Mouse (Mus musculus) midbrain, embryonic 12.5 days (tissue): ENCODE data around the gene Soat1. TPM values are rescaled to one million over a fixed set of nuclear protein-coding genes. Genes with fewer than 3 reads are reported as not detected.
A peak's percentile ranks its signal among the peaks of the same experiment; 100 is the strongest.

ENCODE experiments used
- ATAC-seq: fragments of 200-750 bp; cut with Nextera tagmentation; 2 replicates; pipeline ENCODE4 v1.8.0; 2017; ENCODE audit warnings: low read depth, moderate TSS enrichment, moderate library complexity; ENCODE audit not compliant: low FRiP score
- H3K27ac ChIP-seq: fragments of 300-500 bp; sonication (generic); replicated peaks from 2 replicates; pipeline ENCODE4 v1.5.1; 2016; ENCODE audit warnings: mild to moderate bottlenecking
- H3K27me3 ChIP-seq: fragments of 300-500 bp; sonication (generic); 2 replicates; pipeline ENCODE4 v1.6.1; 2016; ENCODE audit warnings: mild to moderate bottlenecking
- H3K36me3 ChIP-seq: fragments of 300-500 bp; sonication (generic); 2 replicates; pipeline ENCODE4 v1.6.1; 2016
- H3K4me1 ChIP-seq: fragments of 300-500 bp; sonication (generic); 2 replicates; pipeline ENCODE4 v1.6.1; 2016
- H3K4me2 ChIP-seq: fragments of 300-500 bp; sonication (generic); replicated peaks from 2 replicates; pipeline ENCODE4 v1.6.1; 2016; ENCODE audit warnings: mild to moderate bottlenecking, moderate library complexity
- H3K4me3 ChIP-seq: fragments of 300-500 bp; sonication (generic); 2 replicates; pipeline ENCODE4 v1.5.1; 2016; ENCODE audit warnings: mild to moderate bottlenecking
- H3K9ac ChIP-seq: fragments of 300-500 bp; sonication (generic); replicated peaks from 2 replicates; pipeline ENCODE4 v1.6.1; 2016; ENCODE audit warnings: mild to moderate bottlenecking, moderate library complexity
- H3K9me3 ChIP-seq: fragments of 300-500 bp; sonication (generic); 2 replicates; pipeline ENCODE4 v1.6.1; 2016; ENCODE audit warnings: mild to moderate bottlenecking
- WGBS: fragments of 180-500 bp; shearing (Covaris S2); methylation state at CpG from one replicate; pipeline ENCODE4 v1.1.7; 2016; 5-methylcytosine and 5-hydroxymethylcytosine counted together
- polyA plus RNA-seq: library from polyadenylated mRNA; unstranded; fragments of >200 nt; fragmentation: Nextera tagmentation; extraction: Ambion mirVana; gene quantifications from 2 replicates; pipeline ENCODE4 v1.2.1, GENCODE M21; 2016

Gene Soat1
- polyA plus RNA-seq, 1 experiment from 2014 or later: 19.3 TPM

GRCm38 (mm10) chr1:156481826-156482225, 7.7 kb upstream of the Soat1 start:
- H3K27ac ChIP-seq: no peak overlapping the region
- no peak overlapping the region for H3K4me3 ChIP-seq
- no peaks in the 10 kb centered on the region for H3K27me3 ChIP-seq
- H3K9me3 ChIP-seq: no peaks in the 10 kb centered on the region
- no peak overlapping the region for H3K4me2 ChIP-seq
- no peak for ATAC-seq
- no peaks in the 10 kb centered on the region for H3K4me1 ChIP-seq
- WGBS: 92% methylated on average over 3 of the region's 3 CpGs
- H3K9ac ChIP-seq: no peak overlapping the region
- no peaks in the 10 kb centered on the region for H3K36me3 ChIP-seq

- H3K36me3 ChIP-seq: no peaks in the 10 kb centered on the region
- WGBS: 33% methylated on average over 7 of the region's 7 CpGs
These were observed 2.4 kb upstream of the Soat1 start for GRCm38 (mm10) chr1:156476535-156476934.

DNA sequence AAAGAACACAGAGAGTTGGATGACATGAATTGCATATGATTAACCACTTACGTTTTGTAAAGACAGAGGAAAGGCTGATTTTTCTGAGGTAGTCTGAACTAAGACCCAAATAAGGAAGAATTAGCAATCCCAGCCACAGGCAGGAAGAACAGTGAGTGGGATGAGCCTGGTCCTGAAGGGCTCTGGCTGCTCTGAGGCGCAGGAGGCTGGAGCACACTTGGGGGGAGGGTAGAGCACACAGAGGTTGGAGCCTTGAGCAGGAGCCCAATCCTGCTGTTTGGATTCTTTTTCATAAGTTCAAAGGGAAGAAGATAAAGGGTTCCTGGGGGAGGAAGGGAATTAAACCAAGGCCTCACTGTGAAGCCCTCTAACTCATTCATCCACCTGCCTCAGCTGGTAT, 1.9 kb upstream of the Soat1 start:
- Histone ChIP-seq H3K36me3 (no peaks in the 10 kb centered on the region), H3K4me1 (peaks cover 7% of the 10 kb centered on the region; the same call in 1 of the 2 replicates), H3K27ac (no peak overlapping the region), H3K4me2 (no peak overlapping the region), H3K9ac (no peak overlapping the region), H3K27me3 (no peaks in the 10 kb centered on the region), H3K9me3 (no peaks in the 10 kb centered on the region), H3K4me3 (no peak overlapping the region)
- WGBS: 11% methylated on average over 2 of the region's 2 CpGs
- no peak for ATAC-seq

More at GRCm38 (mm10) chr1:156476535-156476934, 2.4 kb upstream of the Soat1 start:
- Histone ChIP-seq H3K4me1 (peaks cover 7% of the 10 kb centered on the region; the same call in 1 of the 2 replicates), H3K9me3 (no peaks in the 10 kb centered on the region), H3K4me2 (no peak overlapping the region), H3K27me3 (no peaks in the 10 kb centered on the region), H3K9ac (no peak overlapping the region), H3K4me3 (no peak overlapping the region), H3K27ac (no peak overlapping the region)
- ATAC-seq: no peak

DNA sequence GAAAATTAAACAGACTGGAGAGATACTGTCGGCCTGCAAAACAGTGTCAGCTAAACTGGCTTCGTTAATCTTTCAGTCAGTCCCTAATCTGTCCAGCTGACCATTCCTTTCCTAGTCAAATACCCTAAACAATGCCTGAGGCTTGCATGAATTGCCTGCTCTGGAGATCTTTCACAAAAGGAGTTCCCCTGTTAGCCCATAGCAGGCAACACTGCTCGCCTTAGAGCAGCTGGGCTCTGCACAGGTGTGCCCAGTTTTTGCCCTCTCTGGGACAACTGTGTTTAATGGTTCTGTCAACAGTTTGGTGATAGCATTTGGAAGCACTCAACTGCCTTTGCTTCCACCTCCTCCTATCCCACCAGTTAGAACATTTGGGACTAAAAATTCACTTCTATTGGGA, 723 bp upstream of the Soat1 start:
- peaks cover 13% of the 10 kb centered on the region; the same call in 1 of the 2 replicates for H3K4me1 ChIP-seq
- H3K27ac ChIP-seq: no peak overlapping the region
- WGBS: 6% methylated on average over 3 of the region's 3 CpGs
- H3K36me3 ChIP-seq: no peaks in the 10 kb centered on the region
- no peak for ATAC-seq
- H3K4me2 ChIP-seq: no peak overlapping the region
- H3K27me3 ChIP-seq: no peaks in the 10 kb centered on the region
- no peak overlapping the region for H3K4me3 ChIP-seq
- no peaks in the 10 kb centered on the region for H3K9me3 ChIP-seq
- no peak overlapping the region for H3K9ac ChIP-seq

GRCm38 (mm10) chr1:156473003-156473402, 1.1 kb downstream of the Soat1 start:
- peak overlapping the region; percentile 83 for H3K4me3 ChIP-seq
- H3K36me3 ChIP-seq: no peaks in the 10 kb centered on the region
- no peaks in the 10 kb centered on the region for H3K9me3 ChIP-seq
- H3K27ac ChIP-seq: no peak overlapping the region
- no peaks in the 10 kb centered on the region for H3K27me3 ChIP-seq
- peaks cover 13% of the 10 kb centered on the region; the same call in 1 of the 2 replicates for H3K4me1 ChIP-seq
- no peak for ATAC-seq
- H3K4me2 ChIP-seq: peak overlapping the region; percentile 85
- H3K9ac ChIP-seq: peak overlapping the region; percentile 41
- WGBS: 1% methylated on average over 11 of the region's 11 CpGs

- no peak overlapping the region for H3K4me3 ChIP-seq
- WGBS: 84% methylated on average over 7 of the region's 7 CpGs
- no peaks in the 10 kb centered on the region for H3K9me3 ChIP-seq
- no peak overlapping the region for H3K27ac ChIP-seq
- no peak overlapping the region for H3K9ac ChIP-seq
- ATAC-seq: no peak
- H3K36me3 ChIP-seq: no peaks in the 10 kb centered on the region
- no peaks in the 10 kb centered on the region for H3K27me3 ChIP-seq
- peaks cover 13% of the 10 kb centered on the region; the same call in 1 of the 2 replicates for H3K4me1 ChIP-seq
- no peak overlapping the region for H3K4me2 ChIP-seq
These were observed 2.2 kb downstream of the Soat1 start for GRCm38 (mm10) chr1:156471955-156472354.

DNA sequence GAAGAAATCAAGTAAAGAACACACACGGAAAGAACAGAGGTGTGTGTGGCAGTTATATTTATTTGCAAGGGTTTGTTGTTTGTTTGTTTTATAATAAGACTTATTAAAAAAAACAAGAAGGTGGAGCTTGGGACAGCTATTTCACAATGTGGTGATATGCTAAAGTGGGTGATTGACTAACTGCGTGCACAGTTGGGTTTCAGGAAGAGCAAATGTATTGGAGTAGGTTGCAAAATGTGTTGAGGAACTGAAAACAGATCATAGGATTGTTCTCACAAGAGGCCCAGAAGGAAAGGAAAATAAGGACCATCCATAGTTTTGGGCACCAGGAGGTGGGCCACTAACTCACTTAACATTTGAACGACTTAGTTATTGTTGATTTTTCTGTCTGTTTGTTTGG, 3.1 kb downstream of the Soat1 start:
- 0 out of 2 replicates have a peak, but pooled peaks cover 3% of the 10 kb centered on the region for H3K9me3 ChIP-seq
- H3K27ac ChIP-seq: no peak overlapping the region
- H3K9ac ChIP-seq: no peak overlapping the region
- WGBS: 91% methylated on average over 3 of the region's 3 CpGs
- H3K4me2 ChIP-seq: no peak overlapping the region
- H3K4me3 ChIP-seq: no peak overlapping the region
- H3K27me3 ChIP-seq: no peaks in the 10 kb centered on the region
- ATAC-seq: no peak
- peaks cover 13% of the 10 kb centered on the region; the same call in 1 of the 2 replicates for H3K4me1 ChIP-seq
- H3K36me3 ChIP-seq: peaks cover 8% of the 10 kb centered on the region

GRCm38 (mm10) chr1:156470557-156470956, 3.6 kb downstream of the Soat1 start:
- no peak overlapping the region for H3K4me2 ChIP-seq
- H3K27me3 ChIP-seq: no peaks in the 10 kb centered on the region
- H3K4me3 ChIP-seq: no peak overlapping the region
- H3K4me1 ChIP-seq: peaks cover 13% of the 10 kb centered on the region; the same call in 1 of the 2 replicates
- peaks cover 13% of the 10 kb centered on the region for H3K36me3 ChIP-seq
- 75% methylated on average over 7 of the region's 7 CpGs for WGBS
- no peak overlapping the region for H3K27ac ChIP-seq
- H3K9me3 ChIP-seq: 0 out of 2 replicates have a peak, but pooled peaks cover 3% of the 10 kb centered on the region
- no peak overlapping the region for H3K9ac ChIP-seq
- ATAC-seq: no peak

DNA sequence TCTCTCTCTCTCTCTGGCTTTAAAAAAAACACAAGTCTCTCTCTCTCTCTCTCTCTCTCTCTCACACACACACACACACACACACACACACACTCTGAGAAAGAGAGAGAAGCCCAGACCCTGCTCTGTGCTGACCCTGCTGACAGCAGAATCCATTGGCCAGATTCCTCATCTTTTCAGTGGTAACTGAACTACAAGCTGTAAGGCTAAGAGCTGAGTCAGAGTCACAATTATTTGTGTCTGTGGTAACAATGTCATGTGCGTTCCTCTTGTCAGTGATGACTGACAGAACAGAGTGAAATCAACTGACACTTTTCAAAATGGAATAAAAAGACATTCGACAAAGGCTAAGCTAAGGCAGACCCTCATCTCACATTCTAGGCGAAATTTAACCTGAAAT, 5.6 kb downstream of the Soat1 start:
- 91% methylated on average over 3 of the region's 3 CpGs for WGBS

DNA sequence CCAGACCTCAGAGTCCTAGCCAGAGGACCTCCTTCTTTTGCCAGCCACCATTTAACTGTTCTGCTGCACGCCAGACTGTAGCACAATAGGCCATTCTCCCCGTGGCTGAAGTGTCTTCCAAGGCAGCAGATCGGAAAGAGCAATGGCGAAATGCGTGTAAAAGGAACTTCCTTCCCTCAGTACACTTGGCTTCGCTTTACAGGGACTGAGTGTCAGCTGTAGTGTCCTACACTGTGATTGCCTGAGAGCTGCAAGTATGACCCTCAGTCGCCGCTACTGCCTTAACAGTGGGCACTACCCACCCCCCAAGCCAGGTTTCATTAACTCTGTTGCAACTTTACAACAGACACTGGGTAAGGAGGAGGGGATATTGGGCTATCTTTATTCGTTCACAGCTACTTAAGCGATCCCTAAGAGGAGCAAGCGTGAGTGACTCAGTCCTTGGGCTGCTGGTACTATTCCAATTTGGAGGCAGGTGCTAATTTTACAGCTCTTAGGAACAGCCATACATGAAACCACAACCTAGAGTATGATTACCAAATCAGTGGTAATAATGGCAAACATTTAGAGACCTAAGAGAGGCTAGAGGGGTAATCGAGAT, 6.4 kb downstream of the Soat1 start:
- H3K36me3 ChIP-seq: peaks cover 15% of the 10 kb centered on the region
- no peak overlapping the region for H3K4me2 ChIP-seq
- no peak overlapping the region for H3K9ac ChIP-seq
- H3K27ac ChIP-seq: no peak overlapping the region
- ATAC-seq: no peak
- H3K9me3 ChIP-seq: 0 out of 2 replicates have a peak, but pooled peaks cover 3% of the 10 kb centered on the region
- WGBS: 88% methylated on average over 12 of the region's 12 CpGs
- H3K4me1 ChIP-seq: peaks cover 6% of the 10 kb centered on the region; the same call in 1 of the 2 replicates
- H3K27me3 ChIP-seq: no peaks in the 10 kb centered on the region
- no peak overlapping the region for H3K4me3 ChIP-seq

More for the DNA sequence above, 5.6 kb downstream of the Soat1 start:
- 0 out of 2 replicates have a peak, but pooled peaks cover 3% of the 10 kb centered on the region for H3K9me3 ChIP-seq
- H3K4me2 ChIP-seq: no peak overlapping the region
- H3K4me3 ChIP-seq: no peak overlapping the region
- H3K9ac ChIP-seq: no peak overlapping the region
- no peak for ATAC-seq
- peaks cover 13% of the 10 kb centered on the region; the same call in 1 of the 2 replicates for H3K4me1 ChIP-seq
- no peak overlapping the region for H3K27ac ChIP-seq
- peaks cover 15% of the 10 kb centered on the region for H3K36me3 ChIP-seq
- no peaks in the 10 kb centered on the region for H3K27me3 ChIP-seq

- Histone ChIP-seq H3K36me3 (peaks cover 15% of the 10 kb centered on the region), H3K4me1 (no peaks in the 10 kb centered on the region), H3K4me2 (no peak overlapping the region), H3K27ac (no peak overlapping the region), H3K9me3 (0 out of 2 replicates have a peak, but pooled peaks cover 3% of the 10 kb centered on the region), H3K27me3 (no peaks in the 10 kb centered on the region), H3K9ac (no peak overlapping the region), H3K4me3 (no peak overlapping the region)
- 91% methylated on average over 9 of the region's 9 CpGs for WGBS
- no peak for ATAC-seq
These were observed 9.2 kb downstream of the Soat1 start for GRCm38 (mm10) chr1:156464963-156465362.

DNA sequence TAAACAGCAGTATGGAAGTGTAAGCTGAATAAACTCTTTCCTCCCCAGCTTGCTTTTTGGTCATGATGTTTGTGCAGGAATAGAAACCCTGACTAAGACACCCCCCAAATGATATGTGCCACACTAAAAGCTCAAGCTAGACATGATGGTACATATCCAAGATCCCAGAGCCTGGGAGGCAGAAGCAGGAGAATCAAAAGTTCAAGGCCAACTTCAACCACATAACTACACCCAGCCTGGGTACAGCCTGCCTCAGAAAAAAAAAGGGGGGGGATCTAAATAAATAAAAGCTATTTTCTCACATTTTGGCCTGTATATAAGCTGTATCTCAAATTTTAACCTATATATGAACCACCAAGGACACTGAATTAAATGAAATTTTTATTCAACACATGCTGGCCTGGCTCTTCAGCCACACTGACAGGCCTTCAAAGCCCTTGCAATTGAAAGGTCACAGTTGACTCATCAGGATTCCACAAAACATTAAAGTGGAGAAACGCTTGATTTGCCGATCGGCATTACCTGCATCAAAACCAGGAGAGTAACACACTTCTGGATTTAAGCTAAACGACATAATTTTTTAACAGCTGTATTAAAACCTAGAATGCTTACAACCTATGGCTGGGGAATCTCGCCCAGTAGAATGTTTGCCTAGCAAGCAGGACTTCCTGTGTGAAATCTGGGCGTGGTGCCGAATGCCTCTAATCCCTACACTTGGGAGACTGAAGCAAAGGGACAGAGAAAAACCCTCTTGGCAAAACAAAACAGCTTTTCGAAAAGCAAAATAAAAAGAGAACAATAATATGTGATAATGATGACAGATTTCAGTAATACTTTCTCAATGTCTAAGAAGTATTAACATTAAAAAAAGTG, 9.9 kb downstream of the Soat1 start:
- Histone ChIP-seq H3K9me3 (0 out of 2 replicates have a peak, but pooled peaks cover 3% of the 10 kb centered on the region), H3K36me3 (peaks cover 15% of the 10 kb centered on the region), H3K27me3 (no peaks in the 10 kb centered on the region), H3K9ac (no peak overlapping the region), H3K27ac (no peak overlapping the region), H3K4me3 (no peak overlapping the region), H3K4me1 (no peaks in the 10 kb centered on the region), H3K4me2 (no peak overlapping the region)
- 91% methylated on average over 8 of the region's 8 CpGs for WGBS
- ATAC-seq: no peak
